Mouse (Mus musculus) hindbrain, embryonic 14.5 days (tissue): Measurements from ENCODE around the gene Trib3. TPM values are rescaled to one million over a fixed set of nuclear protein-coding genes. Genes with fewer than 3 reads are reported as not detected.
"Not testable (repeated sequence)": the region's sequence is repeated elsewhere in the genome, so short reads cannot be mapped to it uniquely, and the experiment has no call there.

Experiments
- ATAC-seq: fragments of 200-750 bp; cut with Nextera tagmentation; 2 replicates; pipeline ENCODE4 v1.8.0; 2017; ENCODE audit warnings: moderate number of reproducible peaks, mild to moderate bottlenecking, moderate TSS enrichment, moderate library complexity; ENCODE audit not compliant: low FRiP score
- DNase-seq: peaks from one replicate; pipeline ENCODE4 v3.0.0-alpha.2; 2015; ENCODE audit warnings: low spot score
- H3K27ac ChIP-seq: fragments of 300-500 bp; sonication (generic); 2 replicates; pipeline ENCODE4 v1.5.1; 2014; ENCODE audit warnings: mild to moderate bottlenecking, moderate library complexity
- H3K27me3 ChIP-seq: fragments of 300-500 bp; sonication (generic); 2 replicates; pipeline ENCODE4 v1.6.1; 2014; ENCODE audit warnings: mild to moderate bottlenecking, low read length, mixed read lengths; ENCODE audit not compliant: control insufficient read depth, insufficient read depth
- H3K36me3 ChIP-seq: fragments of 300-500 bp; sonication (generic); replicated peaks from 2 replicates; pipeline ENCODE4 v1.6.1; 2014; ENCODE audit not compliant: control insufficient read depth, insufficient read depth
- H3K4me1 ChIP-seq: fragments of 300-500 bp; sonication (generic); replicated peaks from 2 replicates; pipeline ENCODE4 v1.6.1; 2014; ENCODE audit warnings: antibody characterized with exemption, low read length, mixed read lengths; ENCODE audit not compliant: control insufficient read depth, insufficient read depth
- H3K4me2 ChIP-seq: fragments of 300-500 bp; sonication (generic); replicated peaks from 2 replicates; pipeline ENCODE4 v1.6.1; 2014; ENCODE audit warnings: mild to moderate bottlenecking, moderate library complexity
- H3K4me3 ChIP-seq: fragments of 300-500 bp; sonication (generic); replicated peaks from 2 replicates; pipeline ENCODE4 v1.5.1; 2014; ENCODE audit warnings: mild to moderate bottlenecking, low read length
- H3K9ac ChIP-seq: fragments of 300-500 bp; sonication (generic); 2 replicates; pipeline ENCODE4 v1.6.1; 2014
- H3K9me3 ChIP-seq: fragments of 300-500 bp; sonication (generic); 2 replicates; pipeline ENCODE4 v1.6.1; 2016; ENCODE audit warnings: low read length; ENCODE audit not compliant: control insufficient read depth
- WGBS: fragments of 180-500 bp; shearing (Covaris S2); extraction: QIAGEN DNeasy Blood & Tissue Kit; methylation state at CpG from one replicate; pipeline ENCODE4 v1.1.7; 2014; 5-methylcytosine and 5-hydroxymethylcytosine counted together
- polyA plus RNA-seq: library from polyadenylated mRNA; unstranded; fragments of >200 nt; fragmentation: Nextera tagmentation; extraction: Ambion mirVana; gene quantifications from 2 replicates; pipeline ENCODE4 v1.2.1, GENCODE M21; 2014

Trib3 gene
- polyA plus RNA-seq, 1 experiment from 2014 or later = 1.0 TPM

DNA sequence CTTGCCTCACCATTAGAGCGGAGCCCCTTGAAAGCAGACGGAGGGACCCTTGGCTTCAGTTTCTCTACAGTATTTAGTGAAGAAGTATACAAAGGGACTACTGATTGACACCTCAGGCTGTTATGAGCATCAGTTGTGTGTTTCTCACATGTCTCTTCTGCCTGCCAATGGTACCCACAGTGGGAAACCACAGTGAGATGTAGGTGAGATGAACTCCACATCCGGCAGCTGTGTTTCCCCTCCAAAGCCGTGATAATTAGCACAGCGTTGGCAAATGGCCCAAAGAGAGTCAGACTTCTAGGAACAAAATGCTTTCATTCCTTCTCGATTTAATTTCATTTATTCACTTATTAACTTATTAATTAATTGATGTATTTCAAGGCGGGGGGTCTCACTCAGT, 28.3 kb upstream of the Trib3 start:
- H3K9me3 ChIP-seq = no peaks in the 10 kb centered on the region
- H3K4me3 ChIP-seq = no peak overlapping the region
- peaks cover 19% of the 10 kb centered on the region for H3K4me1 ChIP-seq
- ATAC-seq (no peak), DNase-seq (no peak)
- no peaks in the 10 kb centered on the region for H3K36me3 ChIP-seq
- WGBS = 83% methylated on average over 7 of the region's 7 CpGs
- H3K27me3 ChIP-seq = no peaks in the 10 kb centered on the region
- H3K9ac ChIP-seq = no peak overlapping the region
- H3K27ac ChIP-seq = no peak overlapping the region
- no peak overlapping the region for H3K4me2 ChIP-seq

DNA sequence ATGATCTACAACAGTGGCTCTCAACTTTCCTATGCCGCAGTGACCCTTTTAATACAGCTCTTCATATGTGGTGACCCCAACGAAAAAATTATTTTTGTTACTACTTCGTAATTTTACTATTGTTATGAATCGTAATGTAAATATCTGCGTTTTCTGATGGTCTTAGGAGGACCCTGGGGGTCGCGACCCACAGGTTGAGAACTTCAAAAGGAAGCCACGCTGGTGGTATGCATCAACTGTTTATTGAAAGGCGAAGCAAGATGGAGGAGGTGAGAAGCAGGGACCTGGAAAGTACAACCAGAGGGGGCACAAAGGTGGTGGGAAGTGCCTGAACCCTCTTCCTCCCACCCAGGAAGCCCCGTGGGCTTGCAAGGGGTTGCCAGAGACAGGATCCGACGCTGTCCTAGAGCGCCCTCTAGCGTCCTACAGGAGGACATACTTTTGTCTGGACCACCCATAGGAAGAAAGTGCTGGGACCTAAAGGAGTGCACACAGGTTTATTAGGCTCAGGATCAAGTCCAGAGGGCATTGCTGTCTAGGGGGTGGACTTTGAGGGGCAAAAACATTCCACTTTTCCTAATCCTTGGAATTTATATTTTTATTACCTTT, 24.8 kb upstream of the Trib3 start:
- no peaks in the 10 kb centered on the region for H3K9me3 ChIP-seq
- no peak overlapping the region for H3K27ac ChIP-seq
- ATAC-seq = peak; percentile 32; the same call in 1 of the 2 replicates
- 29% methylated on average over 14 of the region's 14 CpGs for WGBS
- H3K4me3 ChIP-seq = no peak overlapping the region
- no peak overlapping the region for H3K9ac ChIP-seq
- no peaks in the 10 kb centered on the region for H3K36me3 ChIP-seq
- no peaks in the 10 kb centered on the region for H3K4me1 ChIP-seq
- H3K4me2 ChIP-seq = no peak overlapping the region
- H3K27me3 ChIP-seq = no peaks in the 10 kb centered on the region
- DNase-seq = peak; percentile 73

DNA sequence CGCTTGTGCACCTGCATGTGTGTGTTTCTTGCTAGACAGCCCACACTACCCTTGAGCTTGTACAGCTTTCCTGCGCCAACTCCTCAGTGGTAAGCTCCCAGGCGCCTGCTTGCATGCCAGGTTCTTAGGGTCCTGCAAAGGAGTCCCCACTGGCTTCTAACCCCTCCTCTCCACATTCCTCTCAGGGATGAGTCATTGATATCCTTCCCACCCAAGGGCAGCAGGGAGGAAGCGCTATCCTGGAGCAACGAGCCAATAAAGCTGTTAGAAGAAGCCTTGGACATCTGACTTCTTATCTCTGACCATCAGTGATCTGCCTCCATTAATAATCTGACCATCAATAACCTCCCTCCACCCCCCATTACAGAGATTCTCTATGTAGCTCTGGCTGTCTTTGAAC, 24.1 kb upstream of the Trib3 start:
- H3K36me3 ChIP-seq = no peaks in the 10 kb centered on the region
- H3K4me1 ChIP-seq = no peaks in the 10 kb centered on the region
- 95% methylated on average over 5 of the region's 5 CpGs for WGBS
- no peaks in the 10 kb centered on the region for H3K27me3 ChIP-seq
- H3K27ac ChIP-seq = no peak overlapping the region
- no peak for ATAC-seq
- no peak for DNase-seq
- no peaks in the 10 kb centered on the region for H3K9me3 ChIP-seq
- no peak overlapping the region for H3K4me2 ChIP-seq
- no peak overlapping the region for H3K9ac ChIP-seq
- no peak overlapping the region for H3K4me3 ChIP-seq

DNA sequence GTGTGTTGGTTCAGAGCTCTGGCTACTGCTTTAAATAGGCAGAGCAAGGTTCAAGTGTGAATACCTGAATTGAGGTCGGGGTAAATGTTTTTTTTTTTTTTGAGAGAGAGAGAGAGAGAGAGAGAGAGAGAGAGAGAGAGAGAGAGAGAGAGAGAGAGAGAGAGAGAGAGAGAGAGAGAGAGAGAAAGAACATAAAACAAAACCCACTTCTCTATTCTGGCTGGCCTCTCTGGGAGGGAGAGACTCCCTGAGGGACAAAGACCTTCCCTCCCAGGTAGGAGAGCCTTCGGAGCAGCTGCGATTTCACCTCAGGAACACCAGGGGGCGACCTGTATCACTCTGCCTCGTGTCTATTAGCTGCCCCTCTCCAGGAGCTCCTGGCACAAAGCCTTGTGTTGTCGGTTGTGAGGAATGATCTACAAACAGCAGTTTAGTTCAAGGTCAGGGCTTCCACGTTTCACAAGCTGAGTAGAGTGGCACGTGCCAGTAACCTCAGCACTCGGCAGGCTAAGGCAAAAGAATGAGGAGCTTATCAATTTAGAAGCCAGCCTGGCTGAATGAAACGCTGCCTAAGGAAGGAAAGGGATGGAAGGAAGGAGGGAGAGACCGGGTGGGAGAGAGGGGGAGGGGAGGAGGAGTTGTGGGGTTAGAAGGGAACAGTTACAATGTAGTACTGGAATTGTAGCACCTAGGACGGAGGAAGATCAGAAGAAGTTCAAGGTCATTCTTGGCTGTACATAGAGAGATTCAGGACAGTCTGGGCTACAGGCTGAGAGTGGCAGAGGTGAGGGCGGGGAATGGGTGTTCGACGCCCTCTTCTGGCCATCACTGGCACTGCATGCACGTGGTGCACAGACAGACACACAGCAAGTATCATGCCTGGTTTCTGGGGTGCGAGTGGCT, 19.7 kb upstream of the Trib3 start:
- Histone ChIP-seq H3K4me1 (no peaks in the 10 kb centered on the region), H3K27me3 (no peaks in the 10 kb centered on the region), H3K9me3 (no peaks in the 10 kb centered on the region), H3K4me2 (peak overlapping the region; percentile 30), H3K4me3 (no peak overlapping the region), H3K36me3 (no peaks in the 10 kb centered on the region), H3K27ac (peak overlapping the region; percentile 66; the same call in 1 of the 2 replicates), H3K9ac (no peak overlapping the region)
- 8% methylated on average over 17 of the region's 17 CpGs for WGBS
- peak; percentile 77 for DNase-seq
- ATAC-seq = peak; percentile 76

DNA sequence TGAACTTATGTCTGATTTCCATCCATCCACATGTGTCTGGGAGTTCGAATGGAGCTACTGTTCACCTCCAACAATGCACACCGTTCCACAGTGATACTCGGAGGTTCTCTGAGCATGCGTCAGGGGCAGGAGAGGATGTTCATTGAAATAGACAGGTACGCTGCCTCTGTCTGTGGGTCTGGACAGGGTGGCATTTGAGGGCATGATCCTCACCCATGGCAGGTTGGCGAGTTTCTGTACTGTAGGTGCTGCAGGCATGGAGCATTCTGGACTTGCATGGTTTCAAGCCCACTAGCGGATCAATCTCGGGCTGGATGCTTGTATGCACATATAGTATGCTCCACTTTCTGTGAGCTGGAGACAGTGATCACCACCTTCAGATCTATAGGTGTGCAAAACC, 17.4 kb upstream of the Trib3 start:
- WGBS = 88% methylated on average over 8 of the region's 8 CpGs
- Histone ChIP-seq H3K36me3 (no peaks in the 10 kb centered on the region), H3K4me2 (no peak overlapping the region), H3K27me3 (no peaks in the 10 kb centered on the region), H3K27ac (no peak overlapping the region), H3K4me3 (no peak overlapping the region), H3K4me1 (no peaks in the 10 kb centered on the region), H3K9me3 (no peaks in the 10 kb centered on the region), H3K9ac (no peak overlapping the region)
- DNase-seq = no peak
- ATAC-seq = no peak

DNA sequence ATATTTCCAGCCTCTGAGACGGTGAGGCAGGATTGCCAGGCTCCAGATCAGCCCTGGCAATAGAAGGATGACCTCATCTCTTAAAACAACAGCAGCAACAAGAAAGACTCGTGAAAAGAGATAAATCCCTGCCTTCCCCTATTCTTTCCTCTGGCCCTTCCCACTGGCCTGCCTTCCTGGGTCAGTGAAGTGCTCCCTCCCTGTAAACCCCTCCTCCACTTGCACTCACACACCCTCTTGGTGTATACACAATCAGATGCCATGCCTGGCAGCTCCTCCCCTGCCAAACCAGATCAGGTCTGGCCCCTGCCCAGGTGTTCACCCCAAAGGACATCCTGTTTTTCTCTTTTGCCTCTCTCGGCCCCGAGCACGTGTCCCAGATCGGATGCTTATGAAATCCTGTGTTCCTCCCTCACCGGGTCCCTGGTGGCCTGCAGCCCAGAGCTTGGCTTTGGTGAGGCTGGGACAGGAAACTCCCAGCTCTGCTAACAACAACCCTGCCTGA, 16.5 kb upstream of the Trib3 start:
- Histone ChIP-seq H3K4me2 (no peak overlapping the region), H3K27ac (no peak overlapping the region), H3K9me3 (no peaks in the 10 kb centered on the region), H3K4me1 (no peaks in the 10 kb centered on the region), H3K4me3 (no peak overlapping the region), H3K27me3 (no peaks in the 10 kb centered on the region), H3K9ac (no peak overlapping the region), H3K36me3 (no peaks in the 10 kb centered on the region)
- ATAC-seq (no peak), DNase-seq (no peak)
- 66% methylated on average over 7 of the region's 7 CpGs for WGBS

DNA sequence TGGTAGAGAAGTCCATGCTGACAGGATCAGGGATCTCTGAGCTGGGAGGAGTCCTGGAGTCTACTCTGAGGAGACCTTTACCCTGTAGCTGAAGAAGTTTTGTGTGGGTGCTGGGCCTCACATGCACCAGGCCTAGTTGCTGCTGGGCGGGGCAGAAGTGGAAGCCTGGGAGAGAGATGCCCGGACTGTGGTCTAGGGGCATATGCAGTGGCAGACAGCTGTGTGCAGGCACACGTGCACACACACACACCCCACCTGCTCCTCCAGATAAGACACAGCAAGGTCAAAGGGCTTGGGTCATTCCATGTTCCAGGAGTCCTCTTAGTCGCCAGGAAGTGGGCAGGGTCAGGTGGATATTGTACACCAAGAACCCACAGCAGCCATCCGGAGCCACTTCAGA, 15.8 kb upstream of the Trib3 start:
- H3K27ac ChIP-seq = no peak overlapping the region
- no peak overlapping the region for H3K9ac ChIP-seq
- H3K4me3 ChIP-seq = no peak overlapping the region
- ATAC-seq (no peak), DNase-seq (no peak)
- no peaks in the 10 kb centered on the region for H3K9me3 ChIP-seq
- no peaks in the 10 kb centered on the region for H3K36me3 ChIP-seq
- 82% methylated on average over 5 of the region's 5 CpGs for WGBS
- H3K4me2 ChIP-seq = no peak overlapping the region
- H3K4me1 ChIP-seq = no peaks in the 10 kb centered on the region
- H3K27me3 ChIP-seq = no peaks in the 10 kb centered on the region

DNA sequence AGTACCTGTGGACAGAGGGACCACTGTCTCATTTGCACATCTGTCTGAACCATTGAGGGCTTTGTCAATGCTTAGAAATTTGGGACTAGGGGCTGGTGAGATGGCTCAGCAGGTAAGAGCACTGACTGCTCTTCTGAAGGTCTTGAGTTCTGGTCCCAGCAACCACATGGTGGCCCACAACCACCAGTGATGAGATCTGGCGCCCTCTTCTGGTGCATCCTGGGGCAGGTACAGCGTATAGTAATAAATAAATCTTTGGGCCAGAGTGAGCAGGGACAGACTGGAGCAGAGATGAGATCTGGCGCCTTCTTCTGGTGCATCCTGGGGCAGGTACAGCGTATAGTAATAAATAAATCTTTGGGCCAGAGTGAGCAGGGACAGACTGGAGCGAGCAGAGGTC, 15.1 kb upstream of the Trib3 start:
- not testable (repeated sequence) for H3K4me2 ChIP-seq, H3K36me3 ChIP-seq, H3K9me3 ChIP-seq, H3K9ac ChIP-seq, H3K4me1 ChIP-seq, ATAC-seq, DNase-seq, H3K4me3 ChIP-seq, H3K27me3 ChIP-seq, H3K27ac ChIP-seq
- 73% methylated on average over 5 of the region's 5 CpGs for WGBS

DNA sequence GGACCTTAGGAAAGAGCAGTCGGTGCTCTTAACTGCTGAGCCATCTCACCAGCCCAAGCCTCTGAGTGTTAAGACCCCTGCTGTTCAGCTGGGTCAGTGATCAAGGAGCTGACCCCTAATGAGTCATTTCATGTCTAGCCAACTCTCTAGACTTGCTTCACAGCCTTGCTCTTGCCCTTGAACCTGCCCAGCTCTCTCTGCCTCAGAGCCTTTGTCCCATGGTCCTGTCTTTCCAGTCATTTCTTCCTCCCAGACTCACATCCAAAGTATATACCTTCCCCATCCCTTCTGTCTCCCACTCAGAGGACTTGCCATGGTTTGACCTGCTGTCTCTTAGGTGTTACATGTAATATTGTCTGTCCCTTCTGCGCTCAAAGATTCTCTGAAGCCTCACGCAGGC, 13.4 kb upstream of the Trib3 start:
- Histone ChIP-seq H3K4me1 (no peaks in the 10 kb centered on the region), H3K27ac (no peak overlapping the region), H3K36me3 (no peaks in the 10 kb centered on the region), H3K9ac (no peak overlapping the region), H3K27me3 (no peaks in the 10 kb centered on the region), H3K9me3 (no peaks in the 10 kb centered on the region), H3K4me2 (no peak overlapping the region), H3K4me3 (no peak overlapping the region)
- DNase-seq (no peak), ATAC-seq (no peak)
- 85% methylated on average over 3 of the region's 3 CpGs for WGBS
